Mouse (Mus musculus) urinary bladder, postnatal 36 days (tissue): ENCODE results near the gene Kdm3a.

ENCODE experiments used
- DNase-seq, 2 experiments: peaks; one replicate each; pipeline ENCODE4 v3.0.0; 2022; ENCODE audit warnings: low spot score in 2 of 2, mixed read lengths in 1 of 2

Gene Kdm3a

DNA sequence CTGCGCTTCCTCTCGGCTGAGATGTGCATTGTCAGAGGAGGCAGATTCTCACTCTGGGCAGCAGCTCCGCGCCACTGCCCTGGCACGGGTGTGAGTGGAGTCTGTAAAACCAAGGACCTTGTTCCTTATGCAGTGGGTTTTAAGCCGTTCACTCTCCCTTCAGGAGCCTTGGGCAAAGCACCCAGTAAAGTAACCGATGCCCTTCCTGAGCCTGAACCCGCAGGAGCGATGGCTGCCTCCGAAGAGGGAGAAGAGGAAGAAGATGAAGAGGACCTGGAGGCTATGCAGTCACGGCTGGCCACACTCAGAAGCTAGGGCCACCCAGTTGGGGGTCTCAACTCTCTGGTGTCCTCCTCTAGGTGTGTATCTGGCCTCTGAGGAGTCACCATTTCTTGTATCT is 53.3 kb downstream of the Kdm3a start:
- no peak for DNase-seq

DNA sequence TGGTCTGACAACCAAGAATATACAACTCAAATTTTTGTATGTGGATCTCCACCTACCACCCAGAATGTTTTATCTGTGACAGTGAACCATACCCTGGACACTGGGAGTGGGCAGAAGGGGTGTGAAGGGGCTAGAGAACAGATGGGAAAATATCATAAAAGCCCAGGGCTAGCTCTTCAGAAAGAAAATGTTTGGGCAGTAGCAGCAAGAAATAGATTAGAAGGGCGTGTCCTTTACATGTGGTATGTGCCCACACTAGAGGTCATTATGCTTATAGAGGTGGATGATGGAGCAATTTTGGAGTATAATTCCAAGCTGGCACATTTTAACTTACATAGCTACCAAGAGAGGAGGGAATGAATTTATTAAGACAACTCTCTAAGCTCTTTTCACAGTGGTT is 57.4 kb downstream of the Kdm3a start:
- DNase-seq = no peak

DNA sequence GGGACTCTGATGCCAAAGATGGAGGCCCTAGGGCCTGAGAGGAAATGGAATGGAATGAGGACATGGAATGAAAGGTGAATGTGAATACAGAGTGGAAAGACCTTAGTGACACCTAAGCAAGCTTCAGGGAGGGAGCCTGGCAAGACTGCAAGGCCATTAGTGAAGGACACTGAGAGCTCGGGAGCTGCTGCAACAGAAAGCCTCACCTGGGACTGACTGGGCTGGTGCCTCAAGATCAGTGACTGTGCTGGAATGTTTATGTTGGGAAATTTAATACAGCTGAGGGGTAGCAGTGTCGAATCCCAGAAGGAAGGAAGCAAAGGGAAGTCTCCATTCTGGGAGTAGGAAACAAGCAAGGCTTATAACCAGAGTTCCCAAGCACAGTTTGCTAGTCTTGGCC is 63.8 kb downstream of the Kdm3a start:
- no peak for DNase-seq

DNA sequence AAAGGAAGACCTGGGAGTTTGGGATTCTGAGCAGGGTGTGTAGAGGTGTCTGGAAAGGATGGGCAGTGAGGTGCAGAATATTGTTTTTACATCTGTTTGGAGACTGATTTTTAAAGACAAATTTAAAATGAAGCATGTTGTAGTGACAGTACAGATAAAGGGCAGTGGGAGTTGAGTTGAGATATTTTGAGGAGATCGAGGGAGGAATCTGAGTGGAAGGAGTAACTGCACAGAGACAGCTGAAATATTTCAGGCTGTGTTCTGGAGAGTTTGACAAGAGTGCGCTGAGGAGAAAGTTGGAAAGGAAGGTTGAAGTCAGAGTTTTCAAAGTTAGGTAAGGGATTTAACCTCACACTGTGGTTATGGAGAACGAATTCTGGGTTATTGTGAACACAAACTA is 64.2 kb downstream of the Kdm3a start:
- no peak for DNase-seq

DNA sequence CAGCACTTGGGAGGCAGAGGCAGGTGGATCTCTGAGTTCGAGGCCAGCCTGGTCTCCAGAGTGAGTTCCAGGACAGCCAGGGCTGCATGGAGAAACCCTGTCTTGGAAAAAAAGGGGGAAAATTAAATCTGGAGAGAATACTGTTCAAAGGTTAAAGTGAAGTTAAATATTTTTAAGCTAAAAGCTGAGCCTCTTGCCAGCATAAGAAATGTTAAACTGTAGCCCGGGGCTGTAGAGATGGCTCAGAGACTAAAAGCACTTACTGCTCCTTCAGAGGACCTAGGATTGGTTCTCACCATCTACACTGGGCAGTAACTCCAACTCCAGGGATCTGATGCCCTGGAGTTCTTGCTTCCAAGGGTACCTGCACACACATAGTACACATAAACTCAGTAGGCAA is 76.0 kb downstream of the Kdm3a start:
- DNase-seq = no peak

DNA sequence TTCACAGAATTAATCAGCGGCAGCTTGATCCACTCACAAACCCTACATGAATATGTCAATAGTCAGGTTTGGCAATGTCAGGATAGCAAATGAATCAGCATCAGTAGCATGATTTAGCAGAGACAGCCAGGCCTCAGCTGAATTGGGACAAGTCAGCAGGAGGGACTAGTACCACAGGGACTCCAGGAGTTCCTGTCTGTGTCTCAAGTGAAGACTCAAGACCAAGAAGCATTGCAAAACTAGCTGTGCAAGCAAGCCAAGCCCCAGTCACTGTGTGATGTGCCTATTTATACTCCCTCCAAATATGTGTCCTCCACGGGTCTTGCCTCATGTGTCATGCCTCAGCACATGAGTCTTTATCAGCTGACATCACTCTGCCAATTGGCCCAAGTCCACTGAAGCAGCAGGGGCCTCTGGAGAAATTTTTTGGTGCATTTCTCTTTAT is 77.3 kb downstream of the Kdm3a start:
- peak in 1 of 2 experiments; percentile 35 for DNase-seq

DNA sequence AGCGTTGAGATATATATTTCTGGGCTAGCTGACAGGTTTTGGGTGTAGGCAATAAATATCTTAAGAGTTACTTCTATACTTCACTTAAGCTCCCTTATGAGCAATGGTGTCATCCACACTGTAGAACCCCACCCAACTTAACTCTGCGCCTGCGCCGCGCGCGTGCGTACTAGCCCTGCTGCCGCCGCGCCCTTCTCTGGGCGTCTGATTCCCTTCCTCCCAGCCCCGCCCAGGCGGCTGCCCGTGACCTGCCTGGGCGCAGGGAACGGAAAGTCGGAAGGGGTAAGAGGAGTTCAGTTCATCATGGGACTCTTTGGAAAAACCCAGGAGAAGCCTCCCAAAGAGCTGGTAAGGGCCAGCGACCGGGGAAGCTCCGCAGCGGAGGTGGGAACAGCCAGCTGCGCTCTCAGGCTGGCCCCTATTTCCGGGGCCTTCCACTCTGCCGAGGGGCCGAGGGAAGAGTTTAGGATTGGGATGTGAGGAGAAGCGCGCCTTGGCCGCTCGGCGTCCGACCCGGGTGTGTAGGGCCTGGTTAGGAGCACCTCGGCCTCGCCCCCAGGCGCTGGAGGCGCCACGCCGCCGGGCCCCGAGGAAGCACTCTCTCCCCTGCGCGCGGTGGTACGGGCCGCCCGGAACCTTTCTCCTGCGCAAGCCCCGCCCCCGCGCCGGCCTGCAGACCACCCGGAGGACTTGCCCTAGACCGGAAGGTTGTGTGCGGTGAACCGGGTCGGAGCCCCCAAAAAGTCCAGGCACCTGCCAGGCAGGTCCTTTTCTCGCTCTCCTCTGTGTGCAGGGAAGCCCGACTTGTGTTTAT is 88.9 kb downstream of the Kdm3a start, which contains the start of gene Chmp3:
Gene Chmp3 (plus strand): TSS at position 112 of the 814 bp plus-strand sequence.
- peak; percentile 97 for DNase-seq
